Mouse (Mus musculus) thymus, postnatal 10 days (tissue): ENCODE results near the gene Ldlrap1.
A peak's percentile ranks its signal among the peaks of the same experiment; 100 is the strongest.

Experiments used
- DNase-seq, 2 experiments: peaks; one replicate each; pipeline ENCODE4 v3.0.0; 2021; ENCODE audit warnings: low spot score in 2 of 2

Gene Ldlrap1

GRCm38 (mm10) chr4:134751682-134752380 lies 16.0 kb downstream of the Ldlrap1 start:
- no peak for DNase-seq

GRCm38 (mm10) chr4:134750825-134751224 lies 17.0 kb downstream of the Ldlrap1 start:
- DNase-seq: no peak

GRCm38 (mm10) chr4:134750263-134750662 lies 17.6 kb downstream of the Ldlrap1 start:
- DNase-seq: peak; percentile 68 to 72

GRCm38 (mm10) chr4:134749301-134750030 lies 18.4 kb downstream of the Ldlrap1 start:
- DNase-seq: peak in 1 of 2 experiments; percentile 58

- DNase-seq: no peak
Observed at GRCm38 (mm10) chr4:134745900-134746661, 21.7 kb downstream of the Ldlrap1 start.

- DNase-seq: no peak
Observed at GRCm38 (mm10) chr4:134743881-134744633, 23.8 kb downstream of the Ldlrap1 start.

- DNase-seq: no peak
Observed at GRCm38 (mm10) chr4:134741949-134742348, 25.9 kb downstream of the Ldlrap1 start.

- no peak for DNase-seq
Observed at GRCm38 (mm10) chr4:134740186-134740585, 27.6 kb downstream of the Ldlrap1 start.

GRCm38 (mm10) chr4:134739530-134739929 lies 28.3 kb downstream of the Ldlrap1 start:
- no peak for DNase-seq

- no peak for DNase-seq
Observed at GRCm38 (mm10) chr4:134737365-134737910, 30.4 kb downstream of the Ldlrap1 start.

- no peak for DNase-seq
Observed at GRCm38 (mm10) chr4:134736147-134736546, 31.7 kb downstream of the Ldlrap1 start.

- DNase-seq: peak in 1 of 2 experiments; percentile 30
Observed at GRCm38 (mm10) chr4:134734629-134735081, 33.2 kb downstream of the Ldlrap1 start.

- DNase-seq: peak in 1 of 2 experiments; percentile 33
Observed at GRCm38 (mm10) chr4:134734038-134734628, 33.7 kb downstream of the Ldlrap1 start.

GRCm38 (mm10) chr4:134733371-134733770 lies 34.5 kb downstream of the Ldlrap1 start:
- DNase-seq: no peak

- DNase-seq: no peak
Observed at GRCm38 (mm10) chr4:134730106-134730505, 37.7 kb downstream of the Ldlrap1 start.

- no peak for DNase-seq
Observed at GRCm38 (mm10) chr4:134725735-134726345, 42.0 kb downstream of the Ldlrap1 start.

GRCm38 (mm10) chr4:134724974-134725373 lies 42.9 kb downstream of the Ldlrap1 start:
- DNase-seq: no peak

GRCm38 (mm10) chr4:134723251-134723650 lies 44.6 kb downstream of the Ldlrap1 start:
- no peak for DNase-seq

GRCm38 (mm10) chr4:134721076-134721475 lies 46.7 kb downstream of the Ldlrap1 start:
- no peak for DNase-seq

- no peak for DNase-seq
Observed at GRCm38 (mm10) chr4:134720371-134720770, 47.5 kb downstream of the Ldlrap1 start.
